Mouse (Mus musculus): ENCODE results near the gene Matn4.

- TF ChIP-seq EP300 (optimal IDR thresholded peaks at IDR 0.05), result peak; percentile 28
- TF ChIP-seq CTCF (IDR thresholded peaks at IDR 0.05; ENCODE audit: low read depth), result no peak
These were observed 17.0 kb upstream of the Matn4 start for GRCm38 (mm10) chr2:164421979-164422378.

Data from stomach, postnatal 0 days (tissue).